Mouse (Mus musculus) myocyte (in vitro differentiated cells): ENCODE measurements around the gene Zfp575. TPM values are rescaled to one million over a fixed set of nuclear protein-coding genes. Genes with fewer than 3 reads are reported as not detected.

Experiments used
- H3K27me3 ChIP-seq: one replicate; pipeline ENCODE4 v1.6.1; 2011; ENCODE audit not compliant: control insufficient read depth, insufficient read depth, insufficient read length
- H3K36me3 ChIP-seq: one replicate; pipeline ENCODE4 v1.6.1; 2011; ENCODE audit not compliant: control insufficient read depth, insufficient read depth
- H3K4me2 ChIP-seq: one replicate; pipeline ENCODE4 v1.6.1; 2011; ENCODE audit warnings: low read depth, control low read depth
- H3K4me3 ChIP-seq: one replicate; pipeline ENCODE4 v1.5.1; 2011; ENCODE audit warnings: mild to moderate bottlenecking, control low read depth, moderate library complexity
- H3K79me2 ChIP-seq: one replicate; pipeline ENCODE4 v1.6.1; 2011; ENCODE audit not compliant: control insufficient read depth, insufficient read depth
- H3ac ChIP-seq: one replicate; pipeline ENCODE4 v1.6.1; 2011; ENCODE audit not compliant: control insufficient read depth, insufficient read length
- CEBPB ChIP-seq: IDR thresholded peaks from 2 replicates; pipeline ENCODE4 v1.6.1; 2011; ENCODE audit warnings: mild to moderate bottlenecking, moderate library complexity; ENCODE audit not compliant: poor library complexity, insufficient read depth, severe bottlenecking
- E2F4 ChIP-seq: IDR thresholded peaks from one replicate; pipeline ENCODE4 v1.6.1; 2011; ENCODE audit warnings: mild to moderate bottlenecking, control low read depth, moderate library complexity; ENCODE audit not compliant: insufficient read depth
- MAX ChIP-seq: IDR thresholded peaks from one replicate; pipeline ENCODE4 v1.6.1; 2011; ENCODE audit warnings: low read depth, mild to moderate bottlenecking, control low read depth
- MYOD1 ChIP-seq, 3 experiments: IDR thresholded peaks; one replicate each; pipeline ENCODE4 v1.6.1; 2011; ENCODE audit warnings: control low read depth in 2 of 3, low read depth in 2 of 3, mild to moderate bottlenecking in 2 of 3, moderate library complexity in 1 of 3; ENCODE audit not compliant: insufficient read length in 2 of 3, control insufficient read depth in 1 of 3
- MYOG ChIP-seq, 3 experiments: IDR thresholded peaks; one replicate each; pipeline ENCODE4 v1.6.1; 2011; ENCODE audit warnings: control low read depth in 2 of 3, low read depth in 2 of 3, mild to moderate bottlenecking in 2 of 3; ENCODE audit not compliant: insufficient read length in 2 of 3, control insufficient read depth in 1 of 3, insufficient read depth in 1 of 3
- POLR2A ChIP-seq: IDR thresholded peaks from one replicate; pipeline ENCODE4 v1.6.1; 2011; ENCODE audit warnings: low read depth, mild to moderate bottlenecking, control low read depth, moderate library complexity; ENCODE audit not compliant: insufficient read length
- POLR2AphosphoS2 ChIP-seq: IDR thresholded peaks from one replicate; pipeline ENCODE4 v1.6.1; 2011; ENCODE audit warnings: low read depth, control low read depth; ENCODE audit not compliant: insufficient read length
- REST ChIP-seq: IDR thresholded peaks from one replicate; pipeline ENCODE4 v1.6.1; 2011; ENCODE audit warnings: mild to moderate bottlenecking, control low read depth, moderate library complexity; ENCODE audit not compliant: insufficient read depth, insufficient read length
- SRF ChIP-seq: IDR thresholded peaks from one replicate; pipeline ENCODE4 v1.6.1; 2011; ENCODE audit warnings: low read depth; ENCODE audit not compliant: control insufficient read depth, insufficient read length
- TCF12 ChIP-seq: IDR thresholded peaks from one replicate; pipeline ENCODE4 v1.6.1; 2011; ENCODE audit warnings: mild to moderate bottlenecking, control low read depth; ENCODE audit not compliant: poor library complexity, insufficient read depth, severe bottlenecking
- TCF3 ChIP-seq: IDR thresholded peaks from one replicate; pipeline ENCODE4 v1.6.1; 2011; ENCODE audit warnings: low read depth, control low read depth; ENCODE audit not compliant: insufficient read length
- USF1 ChIP-seq: IDR thresholded peaks from one replicate; pipeline ENCODE4 v1.6.1; 2011; ENCODE audit warnings: low read depth, mild to moderate bottlenecking, control low read depth, moderate library complexity
- polyA plus RNA-seq: library from polyadenylated mRNA; unstranded; fragments of >200 nt; fragmentation: generic; extraction: Trizol; gene quantifications from one replicate; pipeline ENCODE4 v1.2.1, GENCODE M21; 2012; ENCODE audit warnings: missing spikeins

Zfp575 gene
- polyA plus RNA-seq, 1 experiment: 0.12 TPM

- no peak for TF ChIP-seq E2F4
- no peak for TF ChIP-seq USF1
- no peak for TF ChIP-seq TCF12
- no peak for TF ChIP-seq REST
- TF ChIP-seq CEBPB: no peak
- Histone ChIP-seq H3K27me3 (no peaks in the 10 kb centered on the region), H3K4me2 (no peak overlapping the region), H3ac (no peak overlapping the region), H3K36me3 (peaks cover 4% of the 10 kb centered on the region), H3K79me2 (no peaks in the 10 kb centered on the region), H3K4me3 (no peak overlapping the region)
These were observed 22.7 kb downstream of the Zfp575 start for GRCm38 (mm10) chr7:24564607-24565265.

GRCm38 (mm10) chr7:24563837-24564206 lies 23.6 kb downstream of the Zfp575 start:
- Histone ChIP-seq H3K36me3 (peaks cover 4% of the 10 kb centered on the region), H3K79me2 (no peaks in the 10 kb centered on the region), H3K4me3 (no peak overlapping the region), H3ac (no peak overlapping the region), H3K27me3 (no peaks in the 10 kb centered on the region), H3K4me2 (no peak overlapping the region)
- TF ChIP-seq MYOD1 (IDR thresholded peaks at IDR 0.05; ENCODE audit: control insufficient read depth in 1 of 3, insufficient read length in 2 of 3, low read depth in 2 of 3): no peak
- no peak for TF ChIP-seq TCF3
- TF ChIP-seq MAX: no peak
- no peak for TF ChIP-seq USF1
- TF ChIP-seq E2F4: no peak
- TF ChIP-seq SRF: no peak
- TF ChIP-seq TCF12: no peak
- TF ChIP-seq REST: no peak
- TF ChIP-seq POLR2AphosphoS2: no peak
- TF ChIP-seq CEBPB: no peak
- TF ChIP-seq POLR2A: no peak
- TF ChIP-seq MYOG (IDR thresholded peaks at IDR 0.05; ENCODE audit: control insufficient read depth in 1 of 3, insufficient read depth in 1 of 3, insufficient read length in 2 of 3, low read depth in 2 of 3): no peak

- Histone ChIP-seq H3K79me2 (no peaks in the 10 kb centered on the region), H3K36me3 (peaks cover 4% of the 10 kb centered on the region), H3K4me3 (no peak overlapping the region), H3K27me3 (no peaks in the 10 kb centered on the region), H3K4me2 (no peak overlapping the region), H3ac (no peak overlapping the region)
- no peak for TF ChIP-seq TCF3
- no peak for TF ChIP-seq TCF12
- TF ChIP-seq MYOD1 (IDR thresholded peaks at IDR 0.05; ENCODE audit: control insufficient read depth in 1 of 3, insufficient read length in 2 of 3, low read depth in 2 of 3): no peak
- TF ChIP-seq POLR2A: no peak
- TF ChIP-seq SRF: no peak
- no peak for TF ChIP-seq E2F4
- TF ChIP-seq MAX: no peak
- no peak for TF ChIP-seq MYOG (IDR thresholded peaks at IDR 0.05; ENCODE audit: control insufficient read depth in 1 of 3, insufficient read depth in 1 of 3, insufficient read length in 2 of 3, low read depth in 2 of 3)
- TF ChIP-seq USF1: no peak
- no peak for TF ChIP-seq POLR2AphosphoS2
- TF ChIP-seq CEBPB: no peak
- TF ChIP-seq REST: no peak
These were observed 24.1 kb downstream of the Zfp575 start for GRCm38 (mm10) chr7:24563191-24563836.

GRCm38 (mm10) chr7:24561450-24561849 lies 26.0 kb downstream of the Zfp575 start:
- no peaks in the 10 kb centered on the region for H3K27me3 ChIP-seq
- TF ChIP-seq SRF (no peak), E2F4 (no peak), MAX (no peak), REST (no peak), TCF12 (no peak), POLR2AphosphoS2 (no peak), USF1 (no peak), MYOD1 (IDR thresholded peaks at IDR 0.05; ENCODE audit: control insufficient read depth in 1 of 3, insufficient read length in 2 of 3, low read depth in 2 of 3) (no peak), POLR2A (no peak), TCF3 (no peak)
- no peaks in the 10 kb centered on the region for H3K79me2 ChIP-seq
- no peak overlapping the region for H3K4me3 ChIP-seq
- H3ac ChIP-seq: no peak overlapping the region
- H3K4me2 ChIP-seq: no peak overlapping the region
- H3K36me3 ChIP-seq: peaks cover 4% of the 10 kb centered on the region
